Mouse (Mus musculus): Measurements from ENCODE around the gene Gm45808.

DNA sequence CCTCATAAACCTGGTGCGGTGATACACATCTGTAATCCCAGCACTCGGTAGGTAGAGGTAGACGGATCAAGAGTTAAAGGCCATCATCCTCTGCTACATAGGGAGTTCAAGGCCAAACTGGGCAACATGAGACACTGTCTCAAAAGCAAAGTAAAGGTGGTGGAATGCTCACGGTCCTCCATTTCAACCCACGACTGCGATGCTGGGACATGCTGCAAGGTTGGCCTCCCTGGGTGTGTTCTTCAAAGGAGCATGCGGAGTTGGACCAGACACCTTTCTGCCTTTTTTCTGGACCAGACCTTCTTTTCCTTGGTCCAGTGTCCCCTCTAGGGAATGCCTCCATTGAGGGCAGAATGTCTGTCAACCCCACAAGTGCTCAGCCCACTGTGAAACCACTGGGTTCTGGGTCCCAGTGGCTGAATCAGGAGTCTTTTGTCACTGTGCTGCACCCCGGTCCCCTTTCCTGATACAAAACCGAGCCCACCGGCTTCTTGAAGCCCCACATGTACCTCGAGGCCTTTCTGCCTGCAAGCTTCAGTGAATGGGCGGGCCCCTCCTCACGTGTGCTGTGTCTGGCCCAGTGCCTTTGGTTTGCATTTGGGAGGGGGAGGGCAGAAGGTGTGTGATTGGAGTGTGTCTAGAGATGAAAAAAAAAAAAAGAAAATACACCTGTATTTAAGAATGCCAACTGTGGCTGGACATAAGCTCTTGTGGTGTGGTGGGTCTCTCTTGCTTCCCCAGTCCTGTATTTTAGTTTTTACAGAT lies 30.5 kb downstream of the Gm45808 start:
- no peak for TF ChIP-seq CTCF (IDR thresholded peaks at IDR 0.05; ENCODE audit: extremely low read depth, insufficient read depth, low read length)
- TF ChIP-seq POLR2A (IDR thresholded peaks at IDR 0.05; ENCODE audit: extremely low read depth, insufficient read depth, low read length) = no peak
